Mouse (Mus musculus): ENCODE data around the gene Wnt11.

GRCm38 (mm10) chr7:98797347-98798133 is 37.4 kb upstream of the Wnt11 start:
- TF ChIP-seq CTCF (IDR thresholded peaks at IDR 0.05; ENCODE audit: insufficient read depth, low read depth, low read length) = no peak
- TF ChIP-seq POLR2A (IDR thresholded peaks at IDR 0.05; ENCODE audit: insufficient read depth, low read depth, low read length) = no peak

Measured in olfactory bulb, adult 2 months (tissue).